Mouse (Mus musculus) neutrophil, adult 83 days (primary cell): Measurements from ENCODE around the gene Cmtm1. TPM values are rescaled to one million over a fixed set of nuclear protein-coding genes. Genes with fewer than 3 reads are reported as not detected.

Source experiments
- total RNA-seq, 2 experiments: library from RNA; stranded (reverse); gene quantifications; one replicate each; pipeline ENCODE4 v1.2.4; 2023

The Cmtm1 gene
- not detected for total RNA-seq

DNA sequence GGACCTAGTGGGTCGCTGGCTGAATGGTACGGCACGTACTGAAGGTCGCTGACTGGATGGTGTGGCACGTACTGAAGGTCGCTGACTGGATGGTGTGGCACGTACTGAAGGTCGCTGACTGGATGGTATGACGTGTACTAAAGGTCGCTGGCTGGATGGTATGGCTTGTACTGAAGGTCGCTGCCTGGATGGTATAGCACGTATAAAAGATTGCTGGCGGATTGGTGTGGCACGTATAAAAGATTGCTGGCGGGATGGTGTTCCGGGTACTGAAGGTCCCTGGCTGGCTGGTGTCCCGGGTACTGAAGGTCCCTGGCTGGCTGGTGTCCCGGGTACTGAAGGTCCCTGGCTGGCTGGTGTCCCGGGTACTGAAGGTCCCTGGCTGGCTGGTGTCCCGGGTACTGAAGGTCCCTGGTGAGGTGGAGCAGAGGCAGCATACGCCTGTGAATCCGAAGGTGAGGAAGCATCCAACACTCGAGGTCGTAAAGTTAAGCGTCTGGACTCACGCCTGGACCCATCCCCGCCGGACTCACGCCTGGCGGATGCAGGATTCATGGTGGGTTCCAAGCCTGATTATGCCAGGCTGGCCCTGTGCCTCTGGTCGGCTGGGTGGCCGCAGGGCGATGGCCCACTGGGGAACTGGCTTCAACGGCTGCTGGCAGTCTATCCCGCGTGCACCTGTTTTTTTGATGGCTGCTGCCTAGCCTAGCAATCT, at the start of gene Cmtm1, which contains the start of gene Gm45711:
Gene Cmtm1, minus strand, starts transcription at position 705 of the 715 bp plus-strand sequence.
Gene Gm45711, minus strand, starts transcription at position 641 of the 715 bp plus-strand sequence.

DNA sequence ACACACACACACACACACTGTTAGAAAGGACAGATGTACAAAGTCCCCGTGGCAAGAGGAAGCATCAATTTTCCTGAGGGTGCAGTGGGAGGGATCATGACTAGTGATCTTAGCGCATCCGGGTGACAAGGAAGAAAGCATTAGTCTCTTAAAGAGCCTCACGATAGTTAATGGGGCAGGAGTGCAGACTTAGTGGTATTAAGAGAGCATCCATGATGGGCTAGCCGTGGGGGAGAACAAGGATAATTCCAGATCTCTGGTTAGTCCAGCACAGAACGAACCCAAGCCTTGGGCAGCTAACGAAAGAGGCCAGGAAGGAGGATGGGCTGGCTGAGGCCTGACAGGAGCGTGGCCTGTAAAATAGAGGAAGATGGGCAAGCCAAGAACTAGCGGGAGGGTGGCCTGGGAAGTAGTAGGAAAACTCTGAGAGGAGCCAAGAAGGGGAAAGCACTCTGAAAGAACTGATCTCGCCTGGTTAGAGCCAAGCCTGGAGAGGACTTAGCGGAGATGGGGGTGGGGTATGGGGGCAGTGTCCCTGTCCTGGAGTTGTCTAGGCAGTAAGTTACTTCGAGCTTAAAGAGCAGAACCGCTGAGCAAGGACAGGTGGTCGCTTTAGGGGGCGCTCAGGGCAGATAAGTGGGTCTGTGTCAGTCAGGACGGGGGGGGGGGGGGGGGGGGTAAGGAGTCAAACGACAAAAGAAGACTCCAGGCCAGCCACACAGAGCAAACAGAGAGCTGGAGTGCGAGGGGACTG, 29.5 kb upstream of the Cmtm1 start, which contains the start of gene Cmtm3:
Gene Cmtm3, plus strand, starts transcription at position 182 of the 754 bp plus-strand sequence.

DNA sequence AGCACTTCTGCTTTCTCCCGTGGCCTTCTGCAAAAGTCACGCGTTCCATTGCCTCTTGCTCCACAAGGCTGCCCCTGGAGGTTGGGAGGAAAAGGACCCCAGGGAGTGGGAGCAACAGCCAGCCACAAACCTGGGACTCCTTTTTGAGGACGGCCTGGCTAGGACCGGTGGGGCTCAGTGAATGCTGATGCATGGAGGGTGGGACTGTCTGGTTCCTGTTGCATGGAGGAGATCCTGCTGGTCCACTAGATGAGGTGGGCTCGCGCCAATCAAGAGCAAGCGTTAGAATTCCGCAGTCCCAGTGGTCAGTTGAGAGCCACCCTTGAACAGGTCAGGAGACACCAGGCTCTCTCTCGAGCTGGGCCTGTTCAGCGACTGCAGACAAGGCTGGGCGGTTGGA, 12.0 kb upstream of the Cmtm1 start, which contains the start of gene Cmtm2b:
Gene Cmtm2b, plus strand, starts transcription at position 301 of the 400 bp plus-strand sequence.

DNA sequence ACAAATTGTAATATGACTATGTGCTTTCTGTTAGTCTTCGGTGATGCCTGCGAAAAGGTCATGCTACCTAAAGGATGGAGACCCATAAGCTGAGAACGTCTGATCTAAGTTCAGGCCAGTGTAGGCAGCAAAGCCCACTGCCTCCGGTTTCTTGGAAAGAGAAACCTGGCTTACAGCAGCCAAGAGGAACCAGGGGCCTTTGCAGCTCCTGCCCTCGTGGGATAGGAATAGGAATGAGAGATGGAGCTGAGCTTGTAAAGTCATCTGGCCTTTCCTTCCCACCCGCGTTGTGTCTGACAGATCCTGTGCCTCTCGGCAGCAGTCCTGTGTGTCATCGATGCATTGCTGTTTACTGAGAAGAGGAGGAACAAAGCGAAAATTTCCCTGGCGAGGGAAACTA, 11.3 kb upstream of the Cmtm1 start, which contains the start of gene Gm11020:
Gene Gm11020, plus strand, starts transcription at position 301 of the 400 bp plus-strand sequence.

DNA sequence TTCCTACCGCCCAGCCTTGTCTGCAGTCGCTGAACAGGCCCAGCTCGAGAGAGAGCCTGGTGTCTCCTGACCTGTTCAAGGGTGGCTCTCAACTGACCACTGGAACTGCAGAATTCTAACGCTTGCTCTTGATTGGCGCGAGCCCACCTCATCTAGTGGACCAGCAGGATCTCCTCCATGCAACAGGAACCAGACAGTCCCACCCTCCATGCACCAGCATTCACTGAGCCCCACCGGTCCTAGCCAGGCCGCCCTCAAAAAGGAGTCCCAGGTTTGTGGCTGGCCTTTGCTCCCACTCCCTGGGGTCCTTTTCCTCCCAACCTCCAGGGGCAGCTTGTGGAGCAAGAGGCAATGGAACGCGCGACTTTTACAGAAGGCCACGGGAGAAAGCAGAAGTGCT, 16.9 kb downstream of the Cmtm1 start, which contains the start of gene Cmtm2a:
Gene Cmtm2a, minus strand, starts transcription at position 101 of the 400 bp plus-strand sequence.

DNA sequence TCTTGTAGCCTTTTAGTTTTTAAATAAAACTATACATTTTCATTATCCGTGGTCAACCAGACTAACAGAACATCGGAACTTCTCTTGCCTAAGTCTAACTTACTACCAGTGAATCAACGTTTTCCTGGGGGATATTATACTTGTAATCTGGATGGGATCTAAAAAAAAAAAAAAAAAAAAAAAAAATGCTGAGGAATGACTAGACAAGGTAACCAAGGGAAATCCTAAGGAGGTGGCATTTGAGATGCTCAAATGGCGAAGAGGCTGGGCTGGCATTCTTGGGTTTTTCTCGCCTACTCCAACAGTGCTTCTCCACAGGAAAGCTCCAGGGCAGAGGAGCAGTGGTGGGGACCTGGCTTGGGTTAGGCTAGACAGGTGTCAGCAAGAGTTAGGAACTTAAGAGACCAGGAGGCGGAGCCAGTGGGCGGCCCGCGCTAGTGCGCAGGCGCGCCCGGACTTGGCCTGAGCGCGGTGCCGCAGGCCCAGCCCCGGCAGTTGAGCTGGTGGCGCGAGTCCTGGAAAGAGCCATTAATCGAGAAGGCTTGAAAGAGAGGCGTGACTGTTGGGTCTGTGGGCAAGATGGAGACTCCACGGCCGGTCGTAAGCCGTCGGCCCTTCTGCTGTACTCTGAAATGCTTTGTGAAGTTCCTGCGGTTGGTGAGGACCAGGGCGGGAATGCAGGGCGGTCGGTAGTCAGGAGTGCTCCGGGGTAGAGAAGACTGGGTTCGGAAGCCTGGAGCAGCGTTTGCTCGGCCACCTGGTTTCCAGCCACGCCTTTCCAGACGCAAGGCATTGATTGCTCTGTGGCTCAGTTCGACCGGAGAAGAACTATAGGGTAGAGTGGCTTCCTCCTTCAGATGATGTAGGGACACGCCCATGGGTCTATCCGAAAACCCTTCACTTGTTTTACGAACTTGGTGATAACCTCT, 59.2 kb downstream of the Cmtm1 start, which contains the start of gene Cklf:
Gene Cklf, plus strand, starts transcription at position 423 of the 929 bp plus-strand sequence.

DNA sequence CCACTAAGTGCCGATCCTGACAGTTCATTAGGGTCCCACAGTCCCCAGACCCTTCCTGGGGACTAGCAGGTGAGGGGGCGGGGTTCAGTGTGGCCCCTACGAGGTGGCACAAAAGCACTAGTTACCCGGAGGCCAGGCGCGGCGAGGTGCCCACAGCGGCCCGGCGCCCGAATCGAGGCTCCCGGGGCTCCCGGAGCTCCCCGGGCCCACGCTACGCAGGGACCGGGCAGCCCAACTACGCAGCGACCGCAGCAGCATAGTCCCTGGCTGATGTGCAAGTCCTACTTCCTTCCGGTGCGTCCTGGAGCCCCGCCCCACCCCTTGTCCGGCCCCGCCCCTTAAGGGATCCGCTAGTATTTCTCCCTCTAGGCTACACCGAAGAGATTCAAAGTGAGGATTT, 61.7 kb downstream of the Cmtm1 start, which contains the start of gene Tk2:
Gene Tk2, minus strand, starts transcription at position 283 of the 400 bp plus-strand sequence.

Other genes starting within 250 kb of the Cmtm1 start
- gene Cdh5, start 208.5 kb downstream of the Cmtm1 start, total RNA-seq = under 1 TPM; 0.26 to 0.33 TPM
- not detected for gene Bean1, start 139.7 kb downstream of the Cmtm1 start, total RNA-seq
- 10 to 100 TPM; 56.2 to 58.6 TPM for gene Tk2, start 61.6 kb downstream of the Cmtm1 start, total RNA-seq
- gene Cklf, start 59.3 kb downstream of the Cmtm1 start, total RNA-seq = 100 to 1,000 TPM in 1 of 2 experiments, 10 to 100 TPM in 1; 96.8 to 110 TPM
- gene Cmtm2a, start 17.0 kb downstream of the Cmtm1 start, total RNA-seq = not detected
- not detected for gene Gm45711, start 64 bp downstream of the Cmtm1 start, total RNA-seq
- not detected for gene Gm11020, start 11.4 kb upstream of the Cmtm1 start, total RNA-seq
- gene Cmtm2b, start 12.1 kb upstream of the Cmtm1 start, total RNA-seq = not detected
- 10 to 100 TPM; 24.7 to 37.0 TPM for gene Cmtm3, start 29.3 kb upstream of the Cmtm1 start, total RNA-seq
- under 1 TPM; 0.66 to 0.77 TPM for gene Cmtm4, start 85.7 kb upstream of the Cmtm1 start, total RNA-seq
- gene Dync1li2, start 132.9 kb upstream of the Cmtm1 start, total RNA-seq = 10 to 100 TPM; 30.2 to 42.7 TPM
- not detected for gene Terb1, start 199.8 kb upstream of the Cmtm1 start, total RNA-seq
- gene Nae1, start 224.5 kb upstream of the Cmtm1 start, total RNA-seq = 10 to 100 TPM; 15.4 to 16.9 TPM
- under 1 TPM; 0.70 to 0.71 TPM for gene Car7, start 224.5 kb upstream of the Cmtm1 start, total RNA-seq